Mouse (Mus musculus) lung, embryonic 16.5 days (tissue): ENCODE results near the gene Msrb3. TPM values are rescaled to one million over a fixed set of nuclear protein-coding genes. Genes with fewer than 3 reads are reported as not detected.
A peak's percentile ranks its signal among the peaks of the same experiment; 100 is the strongest.

ENCODE experiments used
- ATAC-seq: fragments of 200-750 bp; cut with Nextera tagmentation; 2 replicates; pipeline ENCODE4 v1.8.0; 2017; ENCODE audit warnings: low read depth, mild to moderate bottlenecking, moderate library complexity
- H3K27ac ChIP-seq: fragments of 300-500 bp; sonication (generic); 2 replicates; pipeline ENCODE4 v1.5.1; 2014; ENCODE audit warnings: mild to moderate bottlenecking, control low read depth, low read length
- H3K27me3 ChIP-seq: fragments of 300-500 bp; sonication (generic); 2 replicates; pipeline ENCODE4 v1.6.1; 2014; ENCODE audit warnings: low read depth, low read length, mixed read lengths; ENCODE audit not compliant: control insufficient read depth, insufficient read depth
- H3K36me3 ChIP-seq: fragments of 300-500 bp; sonication (generic); 2 replicates; pipeline ENCODE4 v1.6.1; 2014; ENCODE audit warnings: low read length; ENCODE audit not compliant: control insufficient read depth, insufficient read depth
- H3K4me1 ChIP-seq: fragments of 300-500 bp; sonication (generic); replicated peaks from 2 replicates; pipeline ENCODE4 v1.6.1; 2014; ENCODE audit warnings: low read length, mixed read lengths; ENCODE audit not compliant: control insufficient read depth, insufficient read depth
- H3K4me2 ChIP-seq: fragments of 300-500 bp; sonication (generic); 2 replicates; pipeline ENCODE4 v1.6.1; 2014; ENCODE audit warnings: low read depth, low read length, control low read depth
- H3K4me3 ChIP-seq: fragments of 300-500 bp; sonication (generic); 2 replicates; pipeline ENCODE4 v1.5.1; 2014; ENCODE audit warnings: mild to moderate bottlenecking, low read length, control low read depth
- H3K9ac ChIP-seq: fragments of 300-500 bp; sonication (generic); 2 replicates; pipeline ENCODE4 v1.6.1; 2014; ENCODE audit warnings: low read length, control low read depth
- H3K9me3 ChIP-seq: fragments of 300-500 bp; sonication (generic); 2 replicates; pipeline ENCODE4 v1.6.1; 2016; ENCODE audit warnings: low read length; ENCODE audit not compliant: control insufficient read depth
- WGBS: fragments of 180-500 bp; shearing (Covaris S2); extraction: QIAGEN DNeasy Blood & Tissue Kit; methylation state at CpG from one replicate; pipeline ENCODE4 v1.1.7; 2014; 5-methylcytosine and 5-hydroxymethylcytosine counted together
- polyA plus RNA-seq: library from polyadenylated mRNA; unstranded; fragments of >200 nt; fragmentation: Nextera tagmentation; extraction: Ambion mirVana; gene quantifications from 2 replicates; pipeline ENCODE4 v1.2.1, GENCODE M21; 2015

Gene Msrb3
- polyA plus RNA-seq, 1 experiment from 2014 or later: 12.4 TPM

DNA sequence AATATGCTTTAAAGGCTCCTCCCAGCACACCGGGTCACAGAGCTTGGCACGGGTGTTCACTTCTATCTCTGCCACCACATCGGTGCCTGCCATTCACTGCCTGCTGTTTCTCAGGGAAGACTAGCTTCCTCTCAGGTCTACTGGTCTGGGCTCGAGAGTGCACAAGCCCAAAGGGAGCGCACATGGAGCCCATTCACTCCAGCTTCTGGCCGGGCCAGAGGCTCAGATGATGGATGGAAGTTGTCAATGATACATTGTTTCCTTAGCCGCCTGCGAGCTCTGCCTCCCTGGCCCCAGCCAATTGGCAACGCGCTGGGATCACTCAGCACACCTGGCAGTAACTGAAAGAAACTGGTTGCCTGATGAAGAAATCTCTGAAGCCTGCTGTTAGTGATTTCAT lies 111.7 kb downstream of the Msrb3 start:
- ATAC-seq: no peak
- no peaks in the 10 kb centered on the region for H3K4me1 ChIP-seq
- 34% methylated on average over 10 of the region's 10 CpGs for WGBS
- no peak overlapping the region for H3K4me3 ChIP-seq
- no peaks in the 10 kb centered on the region for H3K36me3 ChIP-seq
- H3K27me3 ChIP-seq: no peaks in the 10 kb centered on the region
- no peaks in the 10 kb centered on the region for H3K9me3 ChIP-seq
- no peak overlapping the region for H3K4me2 ChIP-seq
- no peak overlapping the region for H3K27ac ChIP-seq
- H3K9ac ChIP-seq: no peak overlapping the region

DNA sequence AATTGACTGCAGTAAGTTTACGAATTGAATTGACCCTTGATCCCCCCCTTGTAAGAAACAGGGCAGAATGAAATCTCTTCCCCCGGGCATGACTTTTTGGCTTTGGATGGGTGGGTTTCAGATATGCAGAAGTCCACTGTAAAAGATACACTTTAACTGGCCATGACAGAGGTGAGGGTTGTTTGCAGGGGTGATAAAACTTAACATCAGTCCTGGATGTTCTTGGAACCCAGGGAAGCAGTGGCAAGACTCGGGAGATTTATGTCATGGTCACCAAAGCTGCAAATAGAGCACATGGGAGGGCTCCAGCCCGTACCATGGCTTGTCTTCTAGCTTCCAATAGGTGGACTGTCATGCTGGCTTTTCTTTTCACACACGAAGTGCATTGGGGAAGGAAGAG lies 114.4 kb downstream of the Msrb3 start:
- H3K4me3 ChIP-seq: no peak overlapping the region
- H3K9ac ChIP-seq: no peak overlapping the region
- no peaks in the 10 kb centered on the region for H3K4me1 ChIP-seq
- no peak for ATAC-seq
- no peak overlapping the region for H3K27ac ChIP-seq
- no peak overlapping the region for H3K4me2 ChIP-seq
- no peaks in the 10 kb centered on the region for H3K36me3 ChIP-seq
- 58% methylated on average over 5 of the region's 5 CpGs for WGBS
- no peaks in the 10 kb centered on the region for H3K9me3 ChIP-seq
- no peaks in the 10 kb centered on the region for H3K27me3 ChIP-seq

DNA sequence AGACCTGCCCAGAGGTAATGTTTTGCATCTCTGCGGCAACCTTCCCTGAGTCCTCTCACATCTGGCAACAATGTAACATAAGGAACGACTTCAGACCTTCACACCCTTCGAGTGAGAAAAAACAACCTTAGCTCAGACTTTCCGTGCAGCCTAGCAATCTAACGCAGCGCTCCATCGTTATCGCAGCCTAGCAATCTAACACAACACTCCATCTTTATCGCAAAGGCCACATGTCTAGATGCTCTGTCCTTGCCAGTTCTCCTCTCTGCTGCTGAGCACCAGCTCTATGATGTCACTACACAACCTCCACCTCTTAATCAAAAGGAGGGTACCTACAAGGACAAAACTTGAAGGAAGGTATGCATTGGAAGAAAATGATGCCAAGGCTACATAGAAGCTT lies 115.5 kb downstream of the Msrb3 start:
- ATAC-seq: no peak
- no peaks in the 10 kb centered on the region for H3K27me3 ChIP-seq
- H3K9ac ChIP-seq: no peak overlapping the region
- H3K4me1 ChIP-seq: no peaks in the 10 kb centered on the region
- no peaks in the 10 kb centered on the region for H3K36me3 ChIP-seq
- H3K27ac ChIP-seq: no peak overlapping the region
- no peak overlapping the region for H3K4me3 ChIP-seq
- 78% methylated on average over 9 of the region's 9 CpGs for WGBS
- H3K9me3 ChIP-seq: no peaks in the 10 kb centered on the region
- H3K4me2 ChIP-seq: no peak overlapping the region

DNA sequence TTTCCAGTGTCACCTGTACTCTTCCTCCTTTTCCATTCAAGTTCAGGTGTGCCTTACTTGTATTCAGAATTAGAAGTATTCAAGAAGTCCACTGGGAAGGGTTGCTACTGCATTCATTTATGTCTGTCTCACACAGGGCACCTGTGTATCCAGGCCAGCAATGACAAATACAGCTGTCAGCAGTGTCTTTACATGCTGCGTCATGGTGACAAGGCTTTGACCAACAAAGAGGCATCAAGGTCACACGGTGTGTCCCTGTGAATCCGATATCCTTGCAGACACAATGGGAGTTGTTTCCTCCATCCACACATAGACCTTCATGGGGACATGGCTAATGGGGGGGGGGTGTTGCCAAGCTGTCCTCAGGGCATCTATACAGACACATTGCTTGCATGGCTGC lies 121.4 kb downstream of the Msrb3 start:
- Histone ChIP-seq H3K27ac (no peak overlapping the region), H3K4me1 (no peaks in the 10 kb centered on the region), H3K4me2 (no peak overlapping the region), H3K36me3 (no peaks in the 10 kb centered on the region), H3K9ac (no peak overlapping the region), H3K9me3 (peaks cover 5% of the 10 kb centered on the region; the same call in 1 of the 2 replicates), H3K4me3 (no peak overlapping the region), H3K27me3 (no peaks in the 10 kb centered on the region)
- ATAC-seq: no peak
- whole genome bisulfite sequencing: 93% methylated on average over 3 of the region's 3 CpGs

DNA sequence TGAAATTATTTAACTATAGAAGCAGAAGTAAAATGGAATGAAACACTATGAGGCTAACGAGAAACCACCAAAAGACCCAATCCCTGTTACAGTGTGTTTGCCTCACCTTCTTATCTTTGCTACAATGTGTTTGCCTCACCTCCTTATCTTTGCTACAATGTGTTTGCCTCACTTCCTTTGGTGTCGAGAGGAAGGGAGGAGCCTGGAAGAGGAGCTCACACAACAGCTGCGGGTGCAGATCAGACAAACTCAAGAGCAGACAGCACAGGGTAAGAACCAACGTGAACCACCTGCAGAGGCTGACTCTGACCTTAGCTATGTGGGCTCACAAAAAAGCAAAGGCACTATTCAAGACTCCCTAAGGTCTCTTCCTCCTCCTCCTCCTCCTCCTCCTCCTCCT lies 123.5 kb downstream of the Msrb3 start:
- WGBS: 44% methylated on average over 4 of the region's 4 CpGs
- no peaks in the 10 kb centered on the region for H3K36me3 ChIP-seq
- H3K4me3 ChIP-seq: no peak overlapping the region
- H3K9me3 ChIP-seq: peaks cover 5% of the 10 kb centered on the region; the same call in 1 of the 2 replicates
- no peak overlapping the region for H3K9ac ChIP-seq
- no peaks in the 10 kb centered on the region for H3K4me1 ChIP-seq
- no peak for ATAC-seq
- no peak overlapping the region for H3K27ac ChIP-seq
- no peaks in the 10 kb centered on the region for H3K27me3 ChIP-seq
- no peak overlapping the region for H3K4me2 ChIP-seq

DNA sequence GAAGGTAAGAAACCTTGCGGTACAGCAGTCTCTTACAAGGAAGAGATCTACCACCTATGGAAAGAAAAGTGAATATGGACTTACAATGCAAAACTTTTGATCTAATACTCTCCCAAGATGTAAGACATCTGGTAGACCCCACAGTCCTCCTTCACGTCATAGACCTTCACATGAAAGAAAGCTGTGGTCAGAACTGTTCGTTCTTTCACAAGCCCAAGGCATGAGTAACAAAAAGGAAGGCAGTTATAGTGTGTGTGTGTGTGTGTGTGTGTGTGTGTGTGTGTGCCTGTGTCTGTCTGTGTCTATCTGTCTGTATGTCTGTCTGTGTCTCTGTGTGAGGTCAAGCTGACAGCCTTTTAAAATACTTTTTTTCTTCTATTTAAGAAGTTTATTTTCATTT lies 131.5 kb downstream of the Msrb3 start:
- Histone ChIP-seq H3K9me3 (no peaks in the 10 kb centered on the region), H3K4me1 (peaks cover 12% of the 10 kb centered on the region), H3K27me3 (no peaks in the 10 kb centered on the region), H3K4me3 (no peak overlapping the region), H3K4me2 (no peak overlapping the region), H3K9ac (no peak overlapping the region), H3K36me3 (no peaks in the 10 kb centered on the region), H3K27ac (no peak overlapping the region)
- 90% methylated on average over 3 of the region's 3 CpGs for WGBS
- ATAC-seq: no peak

DNA sequence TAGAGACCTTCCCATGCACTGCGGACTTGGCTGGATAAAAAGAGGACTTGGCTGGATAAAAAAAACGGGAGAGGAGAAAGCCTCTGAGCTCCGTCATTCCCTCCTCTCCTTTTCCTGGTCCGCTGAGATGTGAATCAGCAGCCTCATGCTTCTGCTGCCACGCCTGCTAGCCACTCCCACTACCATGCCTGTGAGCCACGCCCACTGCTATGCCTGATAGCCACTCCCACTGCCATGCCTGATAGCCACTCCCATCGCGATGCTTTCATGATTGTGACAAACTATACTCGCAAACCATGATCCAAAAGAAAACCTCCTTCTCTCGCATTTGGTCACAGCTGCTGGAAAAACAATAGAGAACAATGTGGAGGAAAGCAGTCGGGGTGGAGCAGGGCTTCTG lies 133.5 kb downstream of the Msrb3 start:
- H3K4me3 ChIP-seq: no peak overlapping the region
- no peak overlapping the region for H3K27ac ChIP-seq
- peaks cover 12% of the 10 kb centered on the region for H3K4me1 ChIP-seq
- no peaks in the 10 kb centered on the region for H3K27me3 ChIP-seq
- 82% methylated on average over 11 of the region's 11 CpGs for WGBS
- H3K9me3 ChIP-seq: no peaks in the 10 kb centered on the region
- no peak overlapping the region for H3K9ac ChIP-seq
- no peak overlapping the region for H3K4me2 ChIP-seq
- H3K36me3 ChIP-seq: no peaks in the 10 kb centered on the region
- ATAC-seq: no peak

DNA sequence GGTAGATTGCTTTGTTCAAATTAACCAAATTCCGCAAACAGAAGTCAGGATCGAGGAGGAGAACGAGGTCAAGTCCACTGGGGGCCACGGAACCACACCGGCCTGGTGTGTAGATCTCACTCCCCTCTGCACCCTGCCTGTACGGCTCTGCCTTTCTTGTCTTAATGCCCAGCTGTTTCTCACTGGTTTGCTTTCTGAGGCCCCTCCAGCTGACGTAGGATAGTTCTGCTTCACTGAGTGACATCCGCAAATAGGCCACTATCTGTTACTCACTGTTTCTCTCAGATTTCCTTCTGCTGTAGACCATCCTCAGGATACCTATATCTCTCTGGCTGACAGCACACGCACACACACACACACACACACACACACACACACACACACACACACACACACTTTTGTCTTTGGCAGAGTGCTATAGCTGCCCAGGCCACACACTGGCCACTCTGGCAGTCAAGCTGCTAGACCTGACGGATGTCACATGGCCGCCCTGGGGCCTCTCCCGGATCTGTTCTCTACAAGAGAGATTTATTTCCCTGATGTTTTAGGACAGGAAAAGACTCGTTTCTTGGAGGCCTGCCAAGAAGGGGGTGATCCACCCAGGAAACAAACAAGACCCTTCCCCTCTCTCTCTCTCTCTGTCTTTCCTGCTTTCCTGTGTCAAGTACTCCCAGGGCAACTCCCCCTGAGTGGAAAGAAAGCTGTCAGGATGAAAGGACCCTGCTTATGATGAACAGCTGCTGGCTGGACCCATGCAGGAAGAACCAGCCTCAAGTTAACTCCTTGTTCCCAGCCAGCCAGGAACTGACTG lies 135.0 kb downstream of the Msrb3 start:
- peak overlapping the region; percentile 21; the same call in 1 of the 2 replicates for H3K4me2 ChIP-seq
- no peaks in the 10 kb centered on the region for H3K36me3 ChIP-seq
- peak overlapping the region; percentile 54 for H3K27ac ChIP-seq
- H3K27me3 ChIP-seq: no peaks in the 10 kb centered on the region
- no peaks in the 10 kb centered on the region for H3K9me3 ChIP-seq
- 27% methylated on average over 13 of the region's 13 CpGs for WGBS
- H3K4me1 ChIP-seq: peaks cover 12% of the 10 kb centered on the region
- no peak overlapping the region for H3K9ac ChIP-seq
- peak; percentile 93 for ATAC-seq
- no peak overlapping the region for H3K4me3 ChIP-seq

DNA sequence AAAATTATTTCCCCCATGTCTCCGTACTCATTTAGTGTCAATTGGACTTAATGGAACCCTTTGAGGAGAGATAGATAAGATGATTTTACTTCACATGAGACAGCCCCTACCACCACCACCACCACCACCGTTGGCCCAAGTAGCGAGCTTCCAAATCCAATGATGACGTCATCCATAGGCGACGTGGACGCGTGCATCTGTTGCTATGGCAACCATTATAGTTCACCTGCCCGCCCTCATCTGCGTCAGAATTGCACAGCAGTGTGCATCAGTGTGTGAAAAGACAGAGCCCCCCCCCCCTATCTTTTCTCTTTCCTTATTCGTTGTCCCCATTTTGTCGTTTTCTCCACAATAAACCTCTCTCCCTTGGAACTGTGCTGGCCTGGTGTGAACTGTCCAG lies 135.9 kb downstream of the Msrb3 start:
- Histone ChIP-seq H3K4me1 (peaks cover 12% of the 10 kb centered on the region), H3K36me3 (no peaks in the 10 kb centered on the region), H3K9me3 (no peaks in the 10 kb centered on the region), H3K27me3 (no peaks in the 10 kb centered on the region), H3K9ac (no peak overlapping the region), H3K4me3 (no peak overlapping the region), H3K4me2 (no peak overlapping the region), H3K27ac (no peak overlapping the region)
- ATAC-seq: no peak
- 78% methylated on average over 12 of the region's 12 CpGs for WGBS
